Mouse (Mus musculus) bone marrow, adult 2 months (tissue): ENCODE data around the gene Gna11.

ENCODE experiments used
- CTCF ChIP-seq: fragments of 200-500 bp; IDR thresholded peaks from 2 replicates; pipeline ENCODE4 v1.5.1; 2011; ENCODE audit warnings: low read length, control low read depth; ENCODE audit not compliant: control insufficient read depth, insufficient read depth
- POLR2A ChIP-seq: fragments of 200-500 bp; IDR thresholded peaks from 2 replicates; pipeline ENCODE4 v1.6.1; 2011; ENCODE audit warnings: low read depth, mild to moderate bottlenecking, control low read depth, low read length, borderline replicate concordance; ENCODE audit not compliant: control insufficient read depth

- TF ChIP-seq CTCF (no peak), POLR2A (no peak)
Observed at GRCm38 (mm10) chr10:81574081-81575056, 29.4 kb upstream of the Gna11 start, which contains the start of gene Tle2.
